Mouse (Mus musculus) WW6 (cell line): Measurements from ENCODE around the gene Car9.
"Not testable (repeated sequence)": the region's sequence is repeated elsewhere in the genome, so short reads cannot be mapped to it uniquely, and the experiment has no call there.

Experiments
- DNase-seq: peaks from one replicate; pipeline ENCODE4 v3.0.0-alpha.2; 2013; ENCODE audit warnings: low read depth, low spot score

The Car9 gene

GRCm38 (mm10) chr4:43528487-43528886 lies 21.7 kb downstream of the Car9 start:
- DNase-seq = no peak

- DNase-seq = no peak
Observed at GRCm38 (mm10) chr4:43530081-43530501, 23.3 kb downstream of the Car9 start.

GRCm38 (mm10) chr4:43530581-43530980 lies 23.8 kb downstream of the Car9 start:
- DNase-seq = peak; percentile 50

GRCm38 (mm10) chr4:43533270-43533669 lies 26.5 kb downstream of the Car9 start:
- DNase-seq = no peak

GRCm38 (mm10) chr4:43535628-43536027 lies 28.9 kb downstream of the Car9 start:
- no peak for DNase-seq

- DNase-seq = no peak
Observed at GRCm38 (mm10) chr4:43536031-43536430, 29.3 kb downstream of the Car9 start.

DNA sequence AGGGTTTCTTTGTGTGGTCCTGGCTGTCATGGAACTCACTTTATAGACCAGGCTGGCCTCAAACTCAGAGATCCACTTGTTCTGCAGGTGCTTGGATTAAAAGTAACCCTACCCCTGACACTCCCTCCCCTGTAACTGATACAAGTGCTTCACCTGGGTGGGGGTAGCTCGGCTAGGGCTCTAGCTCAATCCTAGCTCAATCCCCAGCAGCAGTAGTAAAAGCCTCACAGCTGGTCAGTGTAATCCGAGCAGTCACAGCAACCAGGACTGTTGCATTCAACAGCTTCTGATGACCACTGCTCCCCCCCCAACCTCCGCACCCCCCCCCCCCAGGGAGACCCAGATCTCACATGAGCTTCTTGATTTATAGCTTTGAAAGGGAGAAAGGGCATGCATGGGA lies 35.3 kb downstream of the Car9 start:
- no peak for DNase-seq

DNA sequence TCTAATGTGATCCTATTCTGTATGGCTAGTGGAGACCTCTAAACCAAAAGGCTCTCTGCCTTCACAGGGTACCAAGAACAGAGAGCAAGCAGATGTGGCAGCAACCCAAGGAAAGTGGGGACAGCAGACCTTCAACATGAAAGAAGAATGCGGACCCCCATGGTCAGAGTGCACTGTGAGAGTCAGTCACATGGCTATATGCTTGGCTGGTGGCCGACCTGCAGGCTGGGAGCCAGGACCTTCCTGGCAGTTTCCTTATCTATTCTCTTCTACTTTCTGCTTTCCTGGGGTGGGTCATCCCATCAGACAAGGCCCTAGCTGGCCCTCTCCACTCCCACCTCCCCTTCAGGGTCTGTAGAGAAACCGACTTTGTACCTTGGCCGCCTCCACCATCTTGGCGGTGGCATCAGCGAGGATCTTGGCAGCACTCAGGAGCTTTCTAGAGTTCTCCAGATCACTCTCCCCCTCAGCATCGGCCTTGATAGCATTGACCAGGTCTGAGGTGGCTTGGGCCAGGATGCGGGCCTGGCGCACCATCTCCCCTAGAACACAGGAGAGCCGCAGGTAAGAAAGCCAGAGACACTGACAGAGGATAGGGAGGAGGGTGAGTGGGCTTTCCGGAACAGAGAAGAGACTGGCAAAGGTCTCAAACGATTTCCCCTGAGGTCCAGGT lies 39.7 kb downstream of the Car9 start:
- DNase-seq = no peak

DNA sequence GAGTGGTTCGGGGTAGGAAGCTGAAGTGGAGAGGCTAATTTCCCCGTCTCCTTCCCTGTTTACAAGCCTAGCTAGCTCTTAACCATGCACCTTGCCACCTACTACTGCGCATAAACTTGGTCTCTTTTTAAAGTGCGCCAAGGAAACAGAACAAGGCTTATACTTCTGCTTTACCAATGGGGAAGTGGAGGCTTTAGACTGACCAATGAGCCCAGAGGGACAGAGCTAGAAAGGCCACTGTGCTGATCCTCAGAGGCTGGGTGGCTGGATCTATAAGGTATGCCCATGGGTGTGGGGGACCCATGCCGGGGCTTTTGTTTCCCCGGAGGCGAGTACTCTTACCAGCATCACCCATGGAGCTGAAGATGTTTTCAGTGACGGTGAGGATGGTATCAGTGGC lies 40.4 kb downstream of the Car9 start:
- DNase-seq = no peak

GRCm38 (mm10) chr4:43549055-43549454 lies 42.3 kb downstream of the Car9 start:
- no peak for DNase-seq

DNA sequence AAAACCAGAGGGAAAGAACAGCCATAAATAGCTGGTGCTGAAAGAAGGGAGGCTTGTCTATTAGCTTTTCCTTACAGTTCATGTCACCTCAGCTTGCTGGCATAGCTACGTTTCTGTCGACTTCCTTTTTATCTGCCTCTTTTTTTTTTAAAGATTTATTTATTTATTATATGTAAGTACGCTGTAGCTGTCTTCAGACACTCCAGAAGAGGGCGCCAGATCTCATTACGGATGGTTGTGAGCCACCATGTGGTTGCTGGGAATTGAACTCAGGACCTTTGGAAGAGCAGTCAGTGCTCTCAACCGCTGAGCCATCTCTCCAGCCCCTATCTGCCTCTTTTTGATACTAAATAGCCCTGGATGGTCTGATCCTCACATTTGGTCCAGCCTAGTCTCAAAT lies 45.1 kb downstream of the Car9 start:
- DNase-seq = not testable (repeated sequence)

- no peak for DNase-seq
Observed at GRCm38 (mm10) chr4:43552437-43552836, 45.7 kb downstream of the Car9 start.

DNA sequence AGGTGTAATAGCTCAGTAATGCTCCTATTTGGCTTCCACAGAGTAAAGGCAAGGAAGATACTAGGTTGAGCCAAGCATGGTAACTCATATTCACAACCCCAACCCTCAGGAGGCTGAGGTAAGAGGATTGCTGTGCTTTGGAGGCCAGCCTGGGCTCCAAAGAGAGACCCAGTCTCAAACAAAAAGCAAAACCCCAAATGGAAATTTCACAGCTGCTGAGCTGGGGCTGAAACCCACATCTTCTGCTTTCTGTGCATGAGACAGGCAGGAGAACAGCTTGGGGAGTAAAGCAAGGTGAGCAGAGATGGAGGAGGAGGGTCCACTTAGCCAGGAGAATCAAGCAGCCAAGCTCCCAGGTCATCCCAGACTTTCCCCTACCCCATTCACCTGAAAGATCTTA lies 47.1 kb downstream of the Car9 start:
- no peak for DNase-seq

DNA sequence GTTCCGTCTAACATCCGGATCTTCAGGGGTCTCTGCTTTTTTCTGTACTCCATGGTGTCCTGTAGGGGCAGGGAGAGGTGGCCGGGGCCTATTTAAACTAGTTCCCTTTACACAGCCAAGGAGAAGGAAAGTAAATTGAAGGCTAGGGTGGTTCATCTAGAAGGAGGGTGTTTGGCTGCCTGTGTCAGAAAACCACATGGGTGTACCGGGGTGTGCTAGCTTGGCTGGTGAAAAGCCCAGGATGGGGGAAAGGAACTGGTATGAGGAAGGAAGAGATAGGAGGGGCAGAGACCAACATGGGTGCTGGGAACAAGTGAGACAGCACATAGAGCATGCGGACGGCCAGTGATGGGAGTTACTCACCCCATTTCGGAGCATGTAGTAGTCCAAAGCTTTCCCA lies 49.2 kb downstream of the Car9 start:
- no peak for DNase-seq

DNA sequence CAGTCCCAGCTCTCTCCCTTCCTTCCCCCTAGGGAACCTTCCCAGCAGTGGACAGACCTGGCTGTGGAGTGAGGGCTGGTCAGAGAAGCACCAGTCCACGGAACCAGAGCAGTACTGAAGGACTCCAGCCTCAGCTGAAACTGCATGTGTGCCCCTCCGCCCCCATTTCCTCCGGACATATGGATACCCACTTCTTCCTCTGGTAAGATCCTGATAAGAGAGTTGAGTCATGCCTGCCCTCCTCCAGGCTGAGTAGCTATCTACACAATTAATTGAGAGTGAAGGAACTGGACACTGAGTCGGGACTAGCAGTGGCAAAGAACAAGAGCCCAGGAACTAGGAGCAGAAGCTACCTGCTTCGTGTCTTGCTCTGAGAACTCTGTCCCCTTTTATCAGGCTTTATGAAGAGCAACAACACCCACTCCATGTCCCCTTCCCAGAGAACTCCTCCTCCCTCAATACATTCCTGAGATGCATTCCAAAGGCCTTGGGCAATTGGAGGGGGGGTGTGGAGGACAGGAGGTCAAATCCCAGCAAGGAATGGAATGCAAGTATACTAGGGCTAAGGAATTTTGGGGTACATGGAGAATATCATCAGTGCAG lies 51.4 kb downstream of the Car9 start:
- no peak for DNase-seq

DNA sequence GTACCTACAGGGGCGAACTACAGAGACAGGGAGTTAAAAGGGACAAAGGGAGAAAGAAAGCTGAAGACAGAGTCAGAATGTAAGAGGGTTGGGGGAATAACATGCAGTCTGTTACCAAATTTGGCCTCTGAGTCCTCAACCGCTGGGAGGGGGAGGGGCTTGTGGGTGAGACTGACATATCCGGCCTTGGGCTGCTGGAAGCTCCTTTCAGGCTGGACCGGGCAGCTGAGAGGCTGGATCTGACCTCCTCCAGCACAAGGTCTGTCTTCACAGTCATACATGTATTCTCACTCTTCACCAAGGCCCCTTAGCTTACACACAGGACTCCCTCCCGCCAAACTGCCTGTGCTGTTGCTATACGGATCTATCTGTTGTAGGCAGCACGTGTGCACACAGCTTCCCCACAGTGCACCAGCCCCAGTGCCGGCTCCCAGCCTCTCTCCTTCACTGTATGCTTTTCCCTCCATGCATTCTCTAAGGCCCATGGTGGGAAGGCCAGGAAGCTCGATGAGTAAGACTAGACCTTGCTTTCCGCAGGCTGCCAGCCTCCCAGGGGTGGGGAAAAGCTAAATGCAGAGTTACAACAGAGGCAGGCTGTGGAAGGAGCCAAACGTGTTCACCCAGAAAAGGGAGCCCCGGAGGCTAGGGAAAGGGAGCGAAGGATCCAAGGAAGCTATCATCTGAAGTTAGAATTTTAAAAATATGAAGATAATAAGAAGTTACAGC lies 52.0 kb downstream of the Car9 start:
- peak; percentile 22 for DNase-seq

GRCm38 (mm10) chr4:43559519-43560242 lies 52.9 kb downstream of the Car9 start:
- no peak for DNase-seq

GRCm38 (mm10) chr4:43560243-43560611 lies 53.5 kb downstream of the Car9 start:
- DNase-seq = no peak

GRCm38 (mm10) chr4:43560976-43561375 lies 54.2 kb downstream of the Car9 start:
- DNase-seq = no peak

GRCm38 (mm10) chr4:43561436-43561996 lies 54.8 kb downstream of the Car9 start:
- no peak for DNase-seq

- DNase-seq = peak; percentile 94
Observed at GRCm38 (mm10) chr4:43561997-43562768, 55.4 kb downstream of the Car9 start, which contains the start of the genes Creb3 and Tln1. Gene Creb3, plus strand, starts transcription at chr4:43562332. Gene Tln1, minus strand, starts transcription at chr4:43562691.
